Mouse (Mus musculus): ENCODE measurements around the gene Pdzrn3.

- no peak for TF ChIP-seq POLR2A (IDR thresholded peaks at IDR 0.05; ENCODE audit: borderline replicate concordance, extremely low read depth, insufficient read depth, insufficient read length, poor library complexity, severe bottlenecking)
- no peak for TF ChIP-seq CTCF (IDR thresholded peaks at IDR 0.05; ENCODE audit: borderline replicate concordance, extremely low read depth, insufficient read depth, insufficient read length)
These were observed 66.3 kb downstream of the Pdzrn3 start for GRCm38 (mm10) chr6:101311446-101311845.

Measured in brain, embryonic 14.5 days (tissue).